Mouse (Mus musculus) urinary bladder, adult 18-20 months (tissue): Measurements from ENCODE around the gene Fmnl2.

Experiments used
- DNase-seq, 2 experiments: peaks; one replicate each; pipeline ENCODE4 v3.0.0; 2022; ENCODE audit warnings: low spot score in 2 of 2, mixed read lengths in 2 of 2

Fmnl2 gene

GRCm38 (mm10) chr2:52955831-52956230 is 98.2 kb downstream of the Fmnl2 start:
- no peak for DNase-seq

GRCm38 (mm10) chr2:52957771-52958534 is 100.3 kb downstream of the Fmnl2 start:
- DNase-seq = no peak

GRCm38 (mm10) chr2:52958535-52959290 is 101.1 kb downstream of the Fmnl2 start:
- peak in 1 of 2 experiments; percentile 41 for DNase-seq

GRCm38 (mm10) chr2:52959291-52959621 is 101.6 kb downstream of the Fmnl2 start:
- no peak for DNase-seq

- DNase-seq = no peak
Observed at GRCm38 (mm10) chr2:52959982-52960381, 102.3 kb downstream of the Fmnl2 start.

GRCm38 (mm10) chr2:52960697-52961096 is 103.0 kb downstream of the Fmnl2 start:
- no peak for DNase-seq

GRCm38 (mm10) chr2:52963439-52963838 is 105.8 kb downstream of the Fmnl2 start:
- no peak for DNase-seq

- no peak for DNase-seq
Observed at GRCm38 (mm10) chr2:52964386-52964928, 106.8 kb downstream of the Fmnl2 start.

GRCm38 (mm10) chr2:52966227-52966626 is 108.6 kb downstream of the Fmnl2 start:
- DNase-seq = no peak

GRCm38 (mm10) chr2:52966820-52967460 is 109.3 kb downstream of the Fmnl2 start:
- DNase-seq = no peak

- DNase-seq = no peak
Observed at GRCm38 (mm10) chr2:52967461-52967823, 109.8 kb downstream of the Fmnl2 start.

GRCm38 (mm10) chr2:52968884-52969283 is 111.2 kb downstream of the Fmnl2 start:
- DNase-seq = no peak

- no peak for DNase-seq
Observed at GRCm38 (mm10) chr2:52974056-52974455, 116.4 kb downstream of the Fmnl2 start.

- no peak for DNase-seq
Observed at GRCm38 (mm10) chr2:52974776-52975175, 117.1 kb downstream of the Fmnl2 start.

- no peak for DNase-seq
Observed at GRCm38 (mm10) chr2:52977921-52978675, 120.4 kb downstream of the Fmnl2 start.

GRCm38 (mm10) chr2:52978796-52979195 is 121.1 kb downstream of the Fmnl2 start:
- DNase-seq = no peak

- DNase-seq = peak in 1 of 2 experiments; percentile 29
Observed at GRCm38 (mm10) chr2:52979280-52979763, 121.7 kb downstream of the Fmnl2 start.

GRCm38 (mm10) chr2:52981126-52981525 is 123.5 kb downstream of the Fmnl2 start:
- DNase-seq = no peak

- DNase-seq = no peak
Observed at GRCm38 (mm10) chr2:52981595-52981994, 123.9 kb downstream of the Fmnl2 start.

- no peak for DNase-seq
Observed at GRCm38 (mm10) chr2:52982502-52982901, 124.8 kb downstream of the Fmnl2 start.

- no peak for DNase-seq
Observed at GRCm38 (mm10) chr2:52984556-52984955, 126.9 kb downstream of the Fmnl2 start.

- no peak for DNase-seq
Observed at GRCm38 (mm10) chr2:52985167-52985566, 127.5 kb downstream of the Fmnl2 start.
